35 mouse cellular contexts compared by ENCODE assay signal in genomic region chr19:57910650-57911049, GRCm38 (mm10).
"Had no signal": no experiment of that assay in that cellular context is flagged by ENCODE, and none has a peak within 500 bp of the region (broad histone marks: within the 10 kb centered on the region; RNA-seq: fewer than 3 reads in every experiment).

No protein-coding gene starts in this region.

- H3K4me1 ChIP-seq: heart, embryonic 15.5 days; hindbrain, embryonic 12.5 days; hindbrain, embryonic 13.5 days; hindbrain, embryonic 15.5 days; intestine, embryonic 15.5 days; kidney, embryonic 15.5 days had no signal

- ATAC-seq: hindbrain, embryonic 16.5 days; hindbrain, postnatal 0 days; inflammation-experienced regulatory T-cells, adult 6 months; intestine, embryonic 15.5 days; intestine, embryonic 16.5 days; intestine, postnatal 0 days had no signal

- DNase-seq: heart, postnatal 10 days; heart, postnatal 14 days; heart, postnatal 36 days; heart, postnatal 4 days; kidney, adult 11 months; kidney, adult 18-20 months; kidney, adult 2 months; kidney, adult 8-10 months; kidney, adult 9 months; kidney, postnatal 10 days; kidney, postnatal 14 days; kidney, postnatal 25 days; kidney, postnatal 36 days; kidney, postnatal 4 days; layer of hippocampus, adult 9-11 months; layer of hippocampus, postnatal 36 days had no signal

- H3K27me3 ChIP-seq: heart, embryonic 12.5 days; heart, embryonic 13.5 days; heart, embryonic 15.5 days; hindbrain, embryonic 12.5 days; hindbrain, embryonic 13.5 days; hindbrain, embryonic 15.5 days; intestine, embryonic 15.5 days; kidney, embryonic 15.5 days had no signal

- H3K9me3 ChIP-seq: heart, embryonic 12.5 days; heart, embryonic 13.5 days; heart, embryonic 15.5 days; hindbrain, embryonic 10.5 days; hindbrain, embryonic 12.5 days; hindbrain, embryonic 13.5 days; hindbrain, embryonic 15.5 days; intestine, embryonic 15.5 days; kidney, embryonic 15.5 days had no signal

- H3K27ac ChIP-seq: heart, embryonic 13.5 days; heart, embryonic 15.5 days; hindbrain, embryonic 10.5 days; hindbrain, embryonic 12.5 days; hindbrain, embryonic 13.5 days; hindbrain, embryonic 14.5 days; hindbrain, embryonic 15.5 days; hindbrain, postnatal 0 days; intestine, embryonic 15.5 days; kidney, embryonic 15.5 days; kidney, postnatal 0 days; layer of hippocampus, adult 2 months; left cerebral cortex, adult 2 months had no signal

- H3K4me3 ChIP-seq: heart, embryonic 12.5 days; heart, embryonic 13.5 days; heart, embryonic 15.5 days; hindbrain, embryonic 10.5 days; hindbrain, embryonic 12.5 days; hindbrain, embryonic 13.5 days; hindbrain, embryonic 15.5 days; intestine, embryonic 15.5 days; kidney, embryonic 15.5 days; layer of hippocampus, adult 2 months; left cerebral cortex, adult 2 months had no signal

- H3K36me3 ChIP-seq: heart, embryonic 12.5 days; heart, embryonic 13.5 days; heart, embryonic 15.5 days; hindbrain, embryonic 10.5 days; hindbrain, embryonic 12.5 days; hindbrain, embryonic 13.5 days; hindbrain, embryonic 15.5 days; intestine, embryonic 15.5 days; kidney, embryonic 15.5 days had no signal

- H3K4me2 ChIP-seq: heart, embryonic 11.5 days; heart, embryonic 12.5 days; heart, embryonic 13.5 days; heart, embryonic 15.5 days; hindbrain, embryonic 12.5 days; hindbrain, embryonic 13.5 days; hindbrain, embryonic 14.5 days; hindbrain, embryonic 15.5 days; intestine, embryonic 15.5 days; kidney, embryonic 15.5 days had no signal

- H3K9ac ChIP-seq: heart, embryonic 12.5 days; heart, embryonic 13.5 days; heart, embryonic 15.5 days; hindbrain, embryonic 12.5 days; hindbrain, embryonic 13.5 days; hindbrain, embryonic 14.5 days; hindbrain, embryonic 15.5 days; intestine, embryonic 15.5 days; kidney, embryonic 15.5 days had no signal
